Mouse (Mus musculus) kidney, embryonic 15.5 days (tissue): Measurements from ENCODE around the gene Rasgef1b. TPM values are rescaled to one million over a fixed set of nuclear protein-coding genes. Genes with fewer than 3 reads are reported as not detected.
A peak's percentile ranks its signal among the peaks of the same experiment; 100 is the strongest.

ENCODE experiments used
- ATAC-seq: fragments of 200-750 bp; cut with Nextera tagmentation; replicated peaks from 2 replicates; pipeline ENCODE4 v1.8.0; 2017; ENCODE audit warnings: moderate TSS enrichment; ENCODE audit not compliant: low FRiP score
- H3K27ac ChIP-seq: fragments of 300-500 bp; sonication (generic); 2 replicates; pipeline ENCODE4 v1.5.1; 2015; ENCODE audit warnings: mild to moderate bottlenecking, inconsistent platforms
- H3K27me3 ChIP-seq: fragments of 300-500 bp; sonication (generic); 2 replicates; pipeline ENCODE4 v1.6.1; 2015; ENCODE audit warnings: inconsistent platforms
- H3K36me3 ChIP-seq: fragments of 300-500 bp; sonication (generic); 2 replicates; pipeline ENCODE4 v1.6.1; 2015; ENCODE audit warnings: inconsistent platforms
- H3K4me1 ChIP-seq: fragments of 300-500 bp; sonication (generic); 2 replicates; pipeline ENCODE4 v1.6.1; 2015; ENCODE audit warnings: inconsistent platforms
- H3K4me2 ChIP-seq: fragments of 300-500 bp; sonication (generic); 2 replicates; pipeline ENCODE4 v1.6.1; 2015; ENCODE audit warnings: moderate library complexity, mild to moderate bottlenecking, inconsistent platforms
- H3K4me3 ChIP-seq: fragments of 300-500 bp; sonication (generic); replicated peaks from 2 replicates; pipeline ENCODE4 v1.5.1; 2015; ENCODE audit warnings: mild to moderate bottlenecking, inconsistent platforms
- H3K9ac ChIP-seq: fragments of 300-500 bp; sonication (generic); 2 replicates; pipeline ENCODE4 v1.6.1; 2015; ENCODE audit warnings: mild to moderate bottlenecking, inconsistent platforms
- H3K9me3 ChIP-seq: fragments of 300-500 bp; sonication (generic); replicated peaks from 2 replicates; pipeline ENCODE4 v1.6.1; 2016; ENCODE audit warnings: inconsistent platforms
- WGBS: fragments of 180-500 bp; shearing (Covaris S2); methylation state at CpG from one replicate; pipeline ENCODE4 v1.1.7; 2015; ENCODE audit warnings: mixed read lengths; 5-methylcytosine and 5-hydroxymethylcytosine counted together
- polyA plus RNA-seq: library from polyadenylated mRNA; unstranded; fragments of >200 nt; fragmentation: Nextera tagmentation; extraction: Ambion mirVana; gene quantifications from 2 replicates; pipeline ENCODE4 v1.2.1, GENCODE M21; 2015

The Rasgef1b gene
- polyA plus RNA-seq, 1 experiment from 2014 or later = 7.0 TPM

- WGBS = 48% methylated on average over 1 of the region's 1 CpGs
- ATAC-seq = no peak
- H3K4me1 ChIP-seq = 0 out of 2 replicates have a peak, but pooled peaks cover 4% of the 10 kb centered on the region
These were observed 360.2 kb downstream of the Rasgef1b start for GRCm38 (mm10) chr5:99368615-99369014.

DNA sequence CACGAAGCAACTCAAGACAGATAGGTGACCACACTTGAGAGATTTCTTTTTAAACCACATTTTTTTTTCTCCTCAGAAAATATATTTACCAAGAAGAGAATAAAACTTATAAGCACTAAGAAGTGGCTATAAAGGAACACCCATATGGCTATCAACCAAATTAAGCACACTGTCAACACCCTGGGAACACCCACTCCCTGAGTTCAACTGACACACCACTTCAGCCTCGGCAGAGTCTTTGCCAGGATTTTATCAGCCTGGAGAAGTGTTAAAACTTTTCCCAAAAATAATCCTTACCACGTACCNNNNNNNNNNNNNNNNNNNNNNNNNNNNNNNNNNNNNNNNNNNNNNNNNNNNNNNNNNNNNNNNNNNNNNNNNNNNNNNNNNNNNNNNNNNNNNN lies 368.3 kb downstream of the Rasgef1b start:
- no peak overlapping the region for H3K9ac ChIP-seq
- H3K27ac ChIP-seq = no peak overlapping the region
- no peaks in the 10 kb centered on the region for H3K9me3 ChIP-seq
- ATAC-seq = no peak
- H3K27me3 ChIP-seq = peaks cover 3% of the 10 kb centered on the region; the same call in 1 of the 2 replicates
- 79% methylated on average over 3 of the region's 3 CpGs for WGBS
- H3K36me3 ChIP-seq = no peaks in the 10 kb centered on the region
- H3K4me1 ChIP-seq = no peaks in the 10 kb centered on the region
- no peak overlapping the region for H3K4me2 ChIP-seq
- H3K4me3 ChIP-seq = no peak overlapping the region

More at GRCm38 (mm10) chr5:99368615-99369014, 360.2 kb downstream of the Rasgef1b start:
- Histone ChIP-seq H3K36me3 (no peaks in the 10 kb centered on the region), H3K27ac (no peak overlapping the region), H3K9ac (no peak overlapping the region), H3K4me3 (no peak overlapping the region), H3K4me2 (no peak overlapping the region), H3K9me3 (no peaks in the 10 kb centered on the region), H3K27me3 (peaks cover 2% of the 10 kb centered on the region; the same call in 1 of the 2 replicates)

GRCm38 (mm10) chr5:99359251-99359650 lies 369.6 kb downstream of the Rasgef1b start:
- Histone ChIP-seq H3K4me2 (no peak overlapping the region), H3K36me3 (no peaks in the 10 kb centered on the region), H3K4me1 (no peaks in the 10 kb centered on the region), H3K9me3 (no peaks in the 10 kb centered on the region), H3K27me3 (0 out of 2 replicates have a peak, but pooled peaks cover 3% of the 10 kb centered on the region), H3K9ac (no peak overlapping the region), H3K27ac (no peak overlapping the region), H3K4me3 (no peak overlapping the region)
- WGBS = 83% methylated on average over 5 of the region's 5 CpGs
- ATAC-seq = no peak

- 0 out of 2 replicates have a peak, but pooled peaks cover 3% of the 10 kb centered on the region for H3K27me3 ChIP-seq
- no peak overlapping the region for H3K27ac ChIP-seq
- no peaks in the 10 kb centered on the region for H3K4me1 ChIP-seq
- H3K9me3 ChIP-seq = no peaks in the 10 kb centered on the region
- no peak overlapping the region for H3K4me3 ChIP-seq
- no peak overlapping the region for H3K4me2 ChIP-seq
- ATAC-seq = no peak
- WGBS = 56% methylated on average over 5 of the region's 5 CpGs
- H3K36me3 ChIP-seq = no peaks in the 10 kb centered on the region
- no peak overlapping the region for H3K9ac ChIP-seq
These were observed 374.2 kb downstream of the Rasgef1b start for GRCm38 (mm10) chr5:99354640-99355132.

DNA sequence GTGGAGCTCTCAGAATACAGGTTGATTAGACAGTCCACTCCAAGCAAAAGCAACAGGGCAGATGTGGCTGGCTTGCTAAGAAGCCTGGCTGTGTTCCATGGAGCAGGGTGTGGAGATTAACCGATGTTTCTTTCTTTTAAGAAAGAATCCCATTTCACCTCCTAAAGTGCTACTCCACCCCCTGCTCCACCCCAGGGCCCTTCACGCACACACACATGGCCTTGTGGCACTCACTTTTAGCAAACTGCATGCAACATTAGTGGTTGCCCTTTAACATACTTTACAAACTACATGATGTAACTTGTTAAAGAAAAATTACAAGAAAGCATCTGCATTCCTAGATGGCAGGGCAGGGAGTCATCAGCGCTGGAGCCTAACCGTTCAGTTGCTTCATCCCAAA lies 378.8 kb downstream of the Rasgef1b start:
- Histone ChIP-seq H3K4me1 (no peaks in the 10 kb centered on the region), H3K4me2 (no peak overlapping the region), H3K9me3 (no peaks in the 10 kb centered on the region), H3K9ac (no peak overlapping the region), H3K36me3 (no peaks in the 10 kb centered on the region), H3K27ac (no peak overlapping the region), H3K27me3 (no peaks in the 10 kb centered on the region), H3K4me3 (no peak overlapping the region)
- ATAC-seq = no peak
- 59% methylated on average over 4 of the region's 4 CpGs for WGBS

DNA sequence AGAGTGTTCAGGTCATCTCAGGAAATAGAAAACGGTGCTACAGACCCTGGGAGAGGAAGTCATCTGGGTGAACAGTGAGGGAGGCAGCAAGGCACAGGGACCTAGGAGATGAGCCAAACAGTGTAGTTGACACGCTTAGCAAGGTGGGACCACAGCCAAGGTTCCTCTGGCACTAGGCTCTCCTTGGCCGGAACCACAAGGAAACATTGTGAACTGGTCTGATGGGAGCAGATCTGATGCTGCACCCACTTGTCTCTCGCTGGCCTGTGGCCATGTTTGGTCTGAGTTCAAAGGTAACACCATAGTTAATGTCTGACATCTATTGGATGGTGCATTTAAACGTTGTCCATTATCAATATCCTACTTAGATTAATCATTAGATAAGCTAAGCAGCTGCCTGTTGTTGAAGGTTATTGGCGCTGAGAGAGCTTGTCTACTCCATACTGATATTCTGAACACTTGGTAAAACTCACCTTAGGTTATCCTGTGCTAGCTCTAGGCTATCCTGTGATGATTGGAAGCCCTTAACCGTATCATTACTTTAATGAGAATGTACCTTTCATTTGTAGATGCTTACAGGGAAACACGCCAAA lies 380.5 kb downstream of the Rasgef1b start:
- WGBS = 78% methylated on average over 8 of the region's 8 CpGs
- no peak overlapping the region for H3K9ac ChIP-seq
- no peak overlapping the region for H3K4me3 ChIP-seq
- H3K4me2 ChIP-seq = no peak overlapping the region
- H3K27me3 ChIP-seq = no peaks in the 10 kb centered on the region
- ATAC-seq = no peak
- H3K4me1 ChIP-seq = no peaks in the 10 kb centered on the region
- H3K9me3 ChIP-seq = no peaks in the 10 kb centered on the region
- no peaks in the 10 kb centered on the region for H3K36me3 ChIP-seq
- no peak overlapping the region for H3K27ac ChIP-seq

DNA sequence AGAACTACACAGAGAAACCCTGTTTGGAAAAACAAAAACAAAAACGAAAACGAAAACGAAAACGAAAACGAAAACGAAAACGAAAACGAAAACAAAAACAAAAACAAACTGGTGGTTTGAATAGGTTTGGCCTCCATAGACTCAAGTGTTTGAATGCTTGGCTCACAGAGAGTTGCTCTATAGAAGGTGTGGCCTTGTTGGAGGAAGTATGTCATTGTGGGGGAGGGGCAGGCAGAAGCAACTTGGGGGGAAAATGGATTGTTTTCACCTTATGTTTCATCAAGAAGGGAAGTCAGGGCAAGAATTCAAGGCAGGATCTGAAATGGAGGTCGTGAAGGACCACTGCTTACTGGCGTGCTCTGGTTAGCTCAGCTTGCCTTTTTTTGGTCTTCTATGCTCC lies 386.3 kb downstream of the Rasgef1b start:
- 92% methylated on average over 10 of the region's 10 CpGs for WGBS
- no peak for ATAC-seq
- Histone ChIP-seq H3K27ac (no peak overlapping the region), H3K36me3 (no peaks in the 10 kb centered on the region), H3K9me3 (no peaks in the 10 kb centered on the region), H3K4me2 (no peak overlapping the region), H3K4me3 (no peak overlapping the region), H3K4me1 (no peaks in the 10 kb centered on the region), H3K9ac (no peak overlapping the region), H3K27me3 (no peaks in the 10 kb centered on the region)

DNA sequence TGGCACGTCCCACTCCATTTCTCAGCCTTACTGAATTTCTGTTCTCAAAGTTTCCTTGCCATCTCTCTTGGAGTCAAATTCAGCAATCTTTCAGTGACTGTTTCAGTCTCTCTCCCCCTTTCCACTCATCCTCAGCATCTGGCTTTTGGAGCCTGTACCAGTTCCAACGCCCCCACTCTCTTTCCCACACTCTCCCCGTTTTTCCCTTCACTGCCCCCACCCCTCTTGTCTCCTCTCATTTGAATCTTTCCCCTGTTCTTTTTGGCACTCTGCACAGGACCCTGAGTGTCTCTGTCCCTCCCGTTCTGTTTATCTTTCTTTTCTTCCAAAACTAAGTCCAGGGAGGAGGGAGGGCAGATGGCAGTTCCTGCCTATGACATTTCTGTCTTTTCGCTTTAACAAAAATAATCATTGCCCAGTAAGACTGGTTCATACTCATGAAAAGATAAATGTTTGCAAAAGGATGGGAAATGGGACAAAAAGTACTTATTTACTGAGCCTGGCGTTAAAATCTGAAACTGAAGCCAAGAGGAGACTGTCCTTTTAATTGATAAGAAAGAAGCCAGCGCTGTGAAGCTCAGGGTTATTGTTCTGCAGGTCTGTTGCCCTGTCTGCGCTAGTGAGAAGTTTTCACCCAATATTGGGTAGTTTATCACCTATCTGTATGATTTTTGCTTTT lies 388.4 kb downstream of the Rasgef1b start:
- no peak for ATAC-seq
- no peak overlapping the region for H3K9ac ChIP-seq
- no peaks in the 10 kb centered on the region for H3K9me3 ChIP-seq
- no peaks in the 10 kb centered on the region for H3K27me3 ChIP-seq
- H3K4me3 ChIP-seq = no peak overlapping the region
- no peaks in the 10 kb centered on the region for H3K4me1 ChIP-seq
- H3K36me3 ChIP-seq = no peaks in the 10 kb centered on the region
- WGBS = 61% methylated on average over 8 of the region's 8 CpGs
- H3K27ac ChIP-seq = no peak overlapping the region
- peak overlapping the region; percentile 29 for H3K4me2 ChIP-seq

DNA sequence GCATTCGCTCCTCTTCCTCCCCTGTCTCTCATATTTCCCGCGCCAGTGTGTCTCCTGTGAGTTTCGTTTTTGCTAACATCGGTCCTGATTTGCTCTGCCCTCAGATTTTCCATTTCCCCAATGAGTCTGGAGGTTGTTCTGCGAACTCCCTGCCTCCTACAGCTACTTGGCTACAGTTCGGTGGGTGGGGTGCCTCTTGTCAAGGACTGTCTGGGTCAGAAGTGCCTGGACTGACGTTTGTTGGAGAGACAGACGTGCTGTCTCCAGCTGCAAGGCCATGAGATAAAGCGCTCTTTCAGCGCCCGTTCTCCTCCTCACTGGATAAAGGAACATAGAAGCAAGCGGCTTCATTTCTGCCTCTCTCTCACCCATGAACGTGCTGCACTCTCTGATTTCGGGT lies 389.1 kb downstream of the Rasgef1b start:
- ATAC-seq = no peak
- WGBS = 40% methylated on average over 15 of the region's 15 CpGs
- peak overlapping the region; percentile 1; the same call in 1 of the 2 replicates for H3K4me3 ChIP-seq
- H3K27me3 ChIP-seq = no peaks in the 10 kb centered on the region
- peak overlapping the region; percentile 29 for H3K4me2 ChIP-seq
- no peaks in the 10 kb centered on the region for H3K4me1 ChIP-seq
- H3K9ac ChIP-seq = no peak overlapping the region
- H3K9me3 ChIP-seq = no peaks in the 10 kb centered on the region
- H3K27ac ChIP-seq = no peak overlapping the region
- H3K36me3 ChIP-seq = no peaks in the 10 kb centered on the region

- H3K36me3 ChIP-seq = no peaks in the 10 kb centered on the region
- ATAC-seq = no peak
- no peak overlapping the region for H3K27ac ChIP-seq
- H3K4me2 ChIP-seq = no peak overlapping the region
- 92% methylated on average over 6 of the region's 6 CpGs for WGBS
- H3K27me3 ChIP-seq = no peaks in the 10 kb centered on the region
- no peaks in the 10 kb centered on the region for H3K9me3 ChIP-seq
- H3K4me3 ChIP-seq = no peak overlapping the region
- no peak overlapping the region for H3K9ac ChIP-seq
- H3K4me1 ChIP-seq = no peaks in the 10 kb centered on the region
These were observed 390.0 kb downstream of the Rasgef1b start for GRCm38 (mm10) chr5:99338826-99339225.

- H3K9me3 ChIP-seq = no peaks in the 10 kb centered on the region
- no peak overlapping the region for H3K4me2 ChIP-seq
- H3K27me3 ChIP-seq = no peaks in the 10 kb centered on the region
- no peak overlapping the region for H3K9ac ChIP-seq
- no peak overlapping the region for H3K27ac ChIP-seq
- WGBS = 66% methylated on average over 11 of the region's 11 CpGs
- no peak overlapping the region for H3K4me3 ChIP-seq
- H3K4me1 ChIP-seq = no peaks in the 10 kb centered on the region
- H3K36me3 ChIP-seq = no peaks in the 10 kb centered on the region
- no peak for ATAC-seq
These were observed 392.4 kb downstream of the Rasgef1b start for GRCm38 (mm10) chr5:99336427-99336826.

DNA sequence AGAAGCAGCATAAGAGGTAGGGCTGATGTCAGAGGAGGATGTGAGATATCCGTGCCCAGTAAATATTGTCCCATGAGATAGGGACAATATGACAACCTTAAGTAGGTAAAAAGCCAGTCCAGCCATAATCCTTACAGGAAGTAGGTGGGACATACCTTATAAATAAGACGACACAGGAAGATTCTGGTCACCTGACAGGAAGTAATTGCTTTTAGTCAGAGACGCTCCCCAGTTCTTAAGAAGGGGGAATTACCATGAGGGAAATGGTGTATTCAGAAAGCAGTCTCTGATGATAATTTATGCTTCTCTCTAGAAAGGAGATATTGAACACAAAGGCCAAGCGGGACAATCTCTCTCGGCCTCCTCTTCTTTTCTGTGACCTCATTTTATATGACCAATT lies 394.8 kb downstream of the Rasgef1b start:
- Histone ChIP-seq H3K36me3 (no peaks in the 10 kb centered on the region), H3K27me3 (no peaks in the 10 kb centered on the region), H3K9ac (no peak overlapping the region), H3K27ac (no peak overlapping the region), H3K4me2 (no peak overlapping the region), H3K9me3 (no peaks in the 10 kb centered on the region), H3K4me3 (no peak overlapping the region), H3K4me1 (no peaks in the 10 kb centered on the region)
- 79% methylated on average over 5 of the region's 5 CpGs for WGBS
- no peak for ATAC-seq
